Mouse (Mus musculus): ENCODE data around the gene BC051142. TPM values are rescaled to one million over a fixed set of nuclear protein-coding genes. Genes with fewer than 3 reads are reported as not detected.

Gene BC051142
- polyA plus RNA-seq, 1 experiment from 2014 or later = 4.1 TPM

DNA sequence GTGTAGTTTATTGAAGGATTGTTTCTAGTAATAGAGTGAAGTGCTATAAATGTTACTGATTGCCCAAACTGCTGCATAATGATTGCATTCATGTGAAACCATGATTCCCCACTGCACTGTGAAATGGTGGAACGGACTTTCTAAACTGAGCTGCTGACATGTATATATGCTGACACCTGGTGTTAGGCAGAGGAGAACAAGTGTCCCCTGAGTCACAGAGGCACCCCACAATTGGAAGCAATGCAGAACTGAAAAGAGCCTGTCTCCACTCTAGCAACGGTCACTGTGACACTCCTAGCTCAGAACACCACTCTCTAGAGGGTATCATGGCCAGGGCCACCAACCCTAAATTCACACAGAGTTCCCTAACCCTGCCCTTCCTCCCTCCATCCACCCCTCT lies 19.9 kb upstream of the BC051142 start:
- Histone ChIP-seq H3K4me3 (no peak overlapping the region), H3K4me2 (no peak overlapping the region), H3K27me3 (no peaks in the 10 kb centered on the region), H3K9me3 (no peaks in the 10 kb centered on the region), H3K36me3 (no peaks in the 10 kb centered on the region), H3K27ac (no peak overlapping the region), H3K9ac (no peak overlapping the region), H3K4me1 (replicated peaks) (no peaks in the 10 kb centered on the region)
- 81% methylated on average over 2 of the region's 2 CpGs for WGBS
- ATAC-seq (ENCODE audit: low FRiP score) = no peak

DNA sequence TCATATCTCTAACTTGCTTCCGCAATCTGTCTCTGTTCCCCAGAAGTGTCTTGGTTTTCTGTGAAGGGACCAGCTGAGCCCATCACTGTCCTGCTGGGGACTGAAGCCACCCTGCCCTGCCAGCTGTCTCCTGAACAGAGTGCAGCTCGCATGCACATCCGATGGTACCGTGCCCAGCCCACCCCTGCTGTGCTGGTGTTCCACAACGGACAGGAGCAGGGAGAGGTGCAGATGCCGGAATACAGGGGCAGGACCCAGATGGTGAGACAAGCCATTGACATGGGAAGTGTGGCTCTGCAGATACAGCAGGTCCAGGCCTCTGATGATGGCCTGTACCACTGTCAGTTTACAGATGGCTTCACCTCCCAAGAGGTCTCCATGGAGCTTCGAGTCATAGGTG lies 19.2 kb upstream of the BC051142 start:
- WGBS = 70% methylated on average over 7 of the region's 7 CpGs
- no peaks in the 10 kb centered on the region for H3K27me3 ChIP-seq
- H3K4me1 ChIP-seq (replicated peaks) = no peaks in the 10 kb centered on the region
- no peak overlapping the region for H3K27ac ChIP-seq
- no peak for ATAC-seq (ENCODE audit: low FRiP score)
- no peaks in the 10 kb centered on the region for H3K36me3 ChIP-seq
- no peak overlapping the region for H3K4me3 ChIP-seq
- no peaks in the 10 kb centered on the region for H3K9me3 ChIP-seq
- H3K9ac ChIP-seq = no peak overlapping the region
- no peak overlapping the region for H3K4me2 ChIP-seq

DNA sequence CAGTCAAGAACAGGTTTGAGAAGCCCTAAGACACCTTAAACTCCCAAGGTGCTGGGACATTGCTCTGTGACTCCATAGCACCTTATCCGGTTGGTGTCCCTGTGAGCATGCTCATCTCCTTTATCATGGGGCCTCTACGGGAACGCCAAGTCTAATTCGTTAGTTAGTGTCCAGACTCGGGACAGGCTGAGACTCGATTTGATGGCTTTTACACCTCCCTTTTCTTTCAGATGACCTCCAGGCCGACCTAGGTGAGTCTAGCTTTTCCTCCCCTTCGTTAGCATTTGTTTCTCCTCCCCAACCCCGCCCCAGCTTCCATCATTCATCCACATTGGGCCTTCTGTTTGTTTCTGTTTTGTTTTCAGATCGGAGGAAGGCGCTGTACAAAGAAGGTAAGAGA lies 16.7 kb upstream of the BC051142 start:
- no peaks in the 10 kb centered on the region for H3K27me3 ChIP-seq
- no peak overlapping the region for H3K27ac ChIP-seq
- no peaks in the 10 kb centered on the region for H3K9me3 ChIP-seq
- no peak overlapping the region for H3K4me2 ChIP-seq
- no peak overlapping the region for H3K4me3 ChIP-seq
- 78% methylated on average over 11 of the region's 11 CpGs for WGBS
- no peaks in the 10 kb centered on the region for H3K36me3 ChIP-seq
- no peaks in the 10 kb centered on the region for H3K4me1 ChIP-seq (replicated peaks)
- no peak overlapping the region for H3K9ac ChIP-seq
- no peak for ATAC-seq (ENCODE audit: low FRiP score)

DNA sequence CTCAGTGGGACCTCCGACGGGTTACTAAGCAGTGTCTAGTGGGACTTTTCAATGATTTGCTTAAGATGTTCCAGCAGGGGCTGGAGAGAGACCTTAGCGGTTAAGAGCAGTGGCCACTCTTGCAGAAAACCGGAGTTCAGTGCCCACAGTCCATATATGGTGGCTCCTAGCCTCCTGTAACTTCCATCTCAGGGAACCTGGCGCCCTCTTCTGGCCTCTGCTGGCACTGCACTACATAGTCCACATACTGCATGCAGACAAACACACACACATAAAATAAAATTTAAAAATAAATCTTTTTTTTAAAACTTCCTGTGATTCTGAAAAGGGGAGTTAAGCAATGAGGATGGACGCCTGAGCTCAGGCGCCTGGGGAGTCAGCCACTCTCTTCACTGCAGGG lies 15.4 kb upstream of the BC051142 start:
- Histone ChIP-seq H3K4me2 (no peak overlapping the region), H3K4me3 (no peak overlapping the region), H3K36me3 (no peaks in the 10 kb centered on the region), H3K9ac (no peak overlapping the region), H3K27me3 (no peaks in the 10 kb centered on the region), H3K9me3 (no peaks in the 10 kb centered on the region), H3K4me1 (replicated peaks) (no peaks in the 10 kb centered on the region), H3K27ac (no peak overlapping the region)
- no peak for ATAC-seq (ENCODE audit: low FRiP score)
- 79% methylated on average over 7 of the region's 7 CpGs for WGBS

DNA sequence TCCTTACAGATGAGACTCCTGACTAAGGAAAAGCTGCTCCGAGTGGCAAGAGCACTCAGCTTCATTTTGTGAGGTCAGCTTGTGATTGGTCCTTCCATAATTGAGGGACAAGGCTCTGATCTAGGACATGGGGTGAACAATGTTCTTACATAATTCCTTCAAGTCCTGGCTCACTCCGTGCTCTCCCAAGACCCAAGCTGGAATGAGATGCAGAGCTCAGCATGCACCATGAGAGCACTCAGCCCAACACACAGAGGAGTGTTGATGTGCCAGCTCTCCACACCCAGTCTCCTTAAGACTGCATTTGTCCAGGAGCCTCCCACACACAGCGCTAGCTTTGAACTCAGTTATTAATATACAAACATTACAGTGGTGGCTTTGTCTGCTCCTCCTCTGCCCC lies 13.9 kb upstream of the BC051142 start:
- 74% methylated on average over 3 of the region's 3 CpGs for WGBS
- no peaks in the 10 kb centered on the region for H3K9me3 ChIP-seq
- no peaks in the 10 kb centered on the region for H3K36me3 ChIP-seq
- H3K9ac ChIP-seq = no peak overlapping the region
- H3K4me2 ChIP-seq = no peak overlapping the region
- H3K27ac ChIP-seq = no peak overlapping the region
- H3K4me3 ChIP-seq = no peak overlapping the region
- no peaks in the 10 kb centered on the region for H3K4me1 ChIP-seq (replicated peaks)
- H3K27me3 ChIP-seq = 0 out of 2 replicates have a peak, but pooled peaks cover 3% of the 10 kb centered on the region
- ATAC-seq (ENCODE audit: low FRiP score) = no peak

DNA sequence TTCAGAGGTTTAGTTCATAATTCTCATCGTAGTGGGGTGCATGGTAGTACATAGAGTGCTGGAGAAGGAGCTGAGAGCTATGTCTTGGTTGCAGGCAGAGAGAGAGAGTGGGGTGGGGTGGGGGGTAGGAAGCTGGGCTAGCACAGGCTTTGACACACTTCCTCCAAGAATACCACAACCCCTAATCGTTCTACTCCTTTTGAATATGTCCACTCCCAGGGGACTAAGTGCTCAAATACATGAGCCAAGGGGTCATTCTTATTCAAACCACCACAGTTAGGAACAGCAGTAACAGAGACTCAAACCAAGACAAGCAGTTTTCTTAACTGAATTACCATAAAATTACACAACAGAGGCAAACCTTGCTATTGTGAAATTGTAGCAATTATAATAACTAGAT lies 12.0 kb upstream of the BC051142 start:
- peaks cover 18% of the 10 kb centered on the region for H3K27me3 ChIP-seq
- 85% methylated on average over 2 of the region's 2 CpGs for WGBS
- H3K27ac ChIP-seq = no peak overlapping the region
- H3K4me2 ChIP-seq = no peak overlapping the region
- no peak for ATAC-seq (ENCODE audit: low FRiP score)
- H3K9me3 ChIP-seq = no peaks in the 10 kb centered on the region
- no peaks in the 10 kb centered on the region for H3K4me1 ChIP-seq (replicated peaks)
- H3K36me3 ChIP-seq = no peaks in the 10 kb centered on the region
- no peak overlapping the region for H3K9ac ChIP-seq
- H3K4me3 ChIP-seq = no peak overlapping the region

DNA sequence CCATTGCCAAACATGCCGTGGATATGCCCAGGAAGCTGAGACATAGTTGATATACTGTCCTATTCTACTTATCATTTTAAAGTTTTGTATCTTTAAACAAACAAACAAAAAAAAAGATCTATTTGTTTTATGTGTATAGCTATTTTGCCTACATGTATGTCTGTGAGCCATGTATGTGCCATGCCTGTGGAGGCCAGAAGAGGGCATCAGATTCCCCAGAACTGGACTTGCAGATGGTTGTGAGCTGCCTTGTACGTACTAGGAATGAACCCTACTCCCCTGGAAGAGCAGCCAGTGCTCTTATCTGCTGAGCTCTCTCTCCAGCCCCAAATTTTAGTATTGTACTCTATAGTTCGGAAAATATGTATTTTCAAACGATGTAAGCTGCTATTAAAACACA lies 10.1 kb upstream of the BC051142 start:
- no peaks in the 10 kb centered on the region for H3K36me3 ChIP-seq
- H3K27me3 ChIP-seq = peaks cover 23% of the 10 kb centered on the region
- no peaks in the 10 kb centered on the region for H3K9me3 ChIP-seq
- H3K27ac ChIP-seq = no peak overlapping the region
- H3K9ac ChIP-seq = no peak overlapping the region
- H3K4me2 ChIP-seq = no peak overlapping the region
- peaks cover 5% of the 10 kb centered on the region; the same call in 1 of the 2 replicates for H3K4me1 ChIP-seq (replicated peaks)
- WGBS = 35% methylated on average over 4 of the region's 4 CpGs
- no peak for ATAC-seq (ENCODE audit: low FRiP score)
- H3K4me3 ChIP-seq = no peak overlapping the region

DNA sequence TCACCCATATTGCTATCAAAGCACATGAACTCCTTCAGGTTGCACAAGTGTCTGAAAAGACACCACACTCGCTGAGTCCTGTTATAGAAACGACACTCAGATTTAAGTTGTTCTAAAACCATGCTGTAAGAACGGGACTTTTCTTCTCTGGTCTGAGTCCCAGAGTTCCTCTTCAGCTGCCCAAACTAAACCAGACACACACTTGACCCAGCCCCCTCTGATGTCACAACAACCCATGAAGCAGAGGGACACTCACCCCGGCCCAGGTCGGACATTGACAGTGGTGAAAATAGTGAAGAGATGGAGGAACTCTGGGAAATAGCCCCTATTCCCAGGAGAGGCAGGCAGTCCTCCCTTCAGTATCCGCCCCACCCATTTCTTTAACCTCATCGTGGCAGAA lies 7.1 kb upstream of the BC051142 start:
- Histone ChIP-seq H3K27ac (no peak overlapping the region), H3K36me3 (no peaks in the 10 kb centered on the region), H3K27me3 (peaks cover 23% of the 10 kb centered on the region), H3K9ac (no peak overlapping the region), H3K4me3 (no peak overlapping the region), H3K4me1 (replicated peaks) (peaks cover 5% of the 10 kb centered on the region; the same call in 1 of the 2 replicates), H3K4me2 (peak overlapping the region; percentile 72), H3K9me3 (no peaks in the 10 kb centered on the region)
- ATAC-seq (ENCODE audit: low FRiP score) = no peak
- WGBS = 77% methylated on average over 7 of the region's 7 CpGs

DNA sequence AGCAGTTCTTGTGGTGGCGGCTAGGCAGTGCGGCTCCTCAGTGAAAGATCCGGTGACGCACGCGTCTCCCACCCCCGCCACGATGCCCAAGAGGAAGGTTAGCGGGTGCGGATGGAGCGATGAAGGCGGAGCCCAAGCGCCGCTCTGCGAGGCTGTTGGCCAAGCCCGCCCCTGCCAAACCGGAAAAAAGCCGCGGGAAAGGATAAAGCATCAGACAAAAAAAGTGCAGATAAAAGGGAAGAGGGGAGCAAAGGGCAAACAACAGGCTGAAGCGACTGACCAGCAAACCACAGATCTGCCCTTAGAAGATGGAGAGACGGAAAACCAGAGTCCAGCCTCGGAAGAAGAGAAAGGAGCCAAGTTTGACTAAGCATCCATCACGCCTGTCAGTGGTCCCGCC lies 6.3 kb upstream of the BC051142 start:
- no peaks in the 10 kb centered on the region for H3K9me3 ChIP-seq
- H3K4me3 ChIP-seq = peak overlapping the region; percentile 43
- H3K27ac ChIP-seq = no peak overlapping the region
- no peak for ATAC-seq (ENCODE audit: low FRiP score)
- peak overlapping the region; percentile 66 for H3K9ac ChIP-seq
- peak overlapping the region; percentile 72 for H3K4me2 ChIP-seq
- WGBS = 2% methylated on average over 24 of the region's 24 CpGs
- peaks cover 5% of the 10 kb centered on the region; the same call in 1 of the 2 replicates for H3K4me1 ChIP-seq (replicated peaks)
- no peaks in the 10 kb centered on the region for H3K36me3 ChIP-seq
- H3K27me3 ChIP-seq = peaks cover 23% of the 10 kb centered on the region

DNA sequence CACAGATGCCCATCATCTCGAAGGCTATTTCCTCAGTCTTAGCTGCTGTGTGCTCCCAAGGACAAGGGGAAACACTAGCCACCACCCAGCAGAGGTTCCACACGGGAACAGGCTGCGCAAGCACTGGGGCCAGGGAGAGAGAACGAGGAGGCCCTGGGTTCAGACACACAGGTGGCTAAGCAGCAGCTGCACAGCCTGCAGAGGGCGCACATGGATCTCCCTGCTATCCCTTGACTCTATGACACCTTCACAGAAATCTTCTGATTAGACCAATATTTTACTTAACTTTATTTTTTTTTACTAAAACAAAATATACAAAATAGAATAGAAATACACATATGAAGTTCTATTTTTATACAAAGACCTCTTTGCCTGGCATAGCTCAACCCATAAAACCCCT lies 1.3 kb upstream of the BC051142 start:
- Histone ChIP-seq H3K27ac (no peak overlapping the region), H3K36me3 (no peaks in the 10 kb centered on the region), H3K27me3 (no peaks in the 10 kb centered on the region), H3K9me3 (no peaks in the 10 kb centered on the region), H3K4me2 (no peak overlapping the region), H3K4me1 (replicated peaks) (peaks cover 8% of the 10 kb centered on the region), H3K4me3 (no peak overlapping the region), H3K9ac (no peak overlapping the region)
- no peak for ATAC-seq (ENCODE audit: low FRiP score)
- 72% methylated on average over 5 of the region's 5 CpGs for WGBS

DNA sequence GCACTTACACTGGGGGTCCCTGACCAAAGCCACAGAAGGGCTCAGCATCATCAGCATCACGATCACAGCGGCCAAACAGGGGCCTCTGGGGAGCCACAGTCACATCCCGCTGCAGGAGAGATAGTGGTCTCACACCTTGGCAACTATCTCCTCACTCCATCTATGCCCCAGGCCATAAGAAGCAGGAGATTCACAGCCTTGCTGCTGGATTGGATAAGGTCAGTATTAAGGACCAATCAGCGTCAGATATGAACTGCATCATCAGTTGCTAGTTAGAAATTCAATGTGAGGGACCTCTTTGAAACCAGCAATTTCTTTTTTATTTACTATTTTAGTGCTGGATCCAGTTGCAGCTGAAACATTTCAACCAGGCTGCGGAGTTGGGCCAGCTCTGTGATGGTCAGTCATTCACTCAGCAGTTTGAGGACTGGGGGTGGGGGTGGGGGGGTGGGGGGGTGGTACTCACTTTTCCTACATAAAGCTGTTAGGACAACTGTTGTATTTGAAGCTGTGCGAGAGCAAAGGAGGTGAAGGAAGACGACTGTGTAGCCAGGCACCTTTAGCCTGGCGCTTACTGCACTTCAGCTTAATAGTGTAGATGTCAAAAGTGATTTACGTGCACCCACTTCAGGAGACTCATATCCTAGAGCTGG lies 436 bp upstream of the BC051142 start:
- Histone ChIP-seq H3K27me3 (no peaks in the 10 kb centered on the region), H3K4me3 (peak overlapping the region; percentile 58), H3K9me3 (no peaks in the 10 kb centered on the region), H3K36me3 (no peaks in the 10 kb centered on the region), H3K27ac (peak overlapping the region; percentile 98), H3K4me1 (replicated peaks) (peaks cover 8% of the 10 kb centered on the region), H3K4me2 (peak overlapping the region; percentile 62), H3K9ac (peak overlapping the region; percentile 86; the same call in 1 of the 2 replicates)
- ATAC-seq (ENCODE audit: low FRiP score) = peak; percentile 88
- WGBS = 13% methylated on average over 9 of the region's 9 CpGs

DNA sequence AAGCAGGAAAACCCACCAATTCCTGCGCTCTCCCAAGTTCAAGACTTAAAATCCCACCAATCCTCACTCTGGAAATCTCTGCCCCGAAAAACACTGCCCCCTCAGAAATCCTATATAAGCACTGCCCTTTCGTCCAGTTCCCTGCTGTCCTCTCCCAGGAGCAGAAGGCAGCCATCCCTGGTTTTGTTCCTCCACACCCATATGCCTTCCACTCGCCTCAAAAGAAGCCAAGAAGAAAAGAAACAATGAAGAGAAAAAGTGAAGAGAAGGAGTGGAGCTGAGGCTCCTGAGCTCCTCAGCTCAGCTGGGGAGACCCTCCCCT lies 735 bp downstream of the BC051142 start:
- Histone ChIP-seq H3K9ac (peak overlapping the region; percentile 86), H3K4me2 (peak overlapping the region; percentile 62), H3K27ac (peak overlapping the region; percentile 98), H3K9me3 (no peaks in the 10 kb centered on the region), H3K4me1 (replicated peaks) (peaks cover 8% of the 10 kb centered on the region), H3K36me3 (no peaks in the 10 kb centered on the region), H3K4me3 (peak overlapping the region; percentile 58), H3K27me3 (no peaks in the 10 kb centered on the region)
- 45% methylated on average over 4 of the region's 4 CpGs for WGBS
- no peak for ATAC-seq (ENCODE audit: low FRiP score)

DNA sequence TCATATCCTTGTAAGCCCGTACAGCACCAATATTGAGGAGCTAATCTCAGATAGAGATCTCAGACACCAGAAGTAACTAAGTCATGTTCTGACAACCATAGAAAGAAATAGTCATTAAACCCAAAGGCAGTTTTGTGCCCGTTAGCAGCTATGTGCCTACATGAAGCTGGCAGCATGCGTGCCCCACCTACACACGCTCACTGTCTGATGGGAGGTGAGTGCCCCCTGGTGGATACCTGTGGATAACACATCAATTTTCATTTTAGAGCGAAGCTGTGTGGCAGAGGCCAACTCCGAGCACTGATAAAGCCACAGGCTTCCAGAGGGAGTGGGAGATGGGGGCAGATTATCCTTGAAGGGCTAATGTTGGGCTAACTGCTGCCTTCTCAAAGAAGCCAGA lies 12.5 kb downstream of the BC051142 start:
- Histone ChIP-seq H3K27ac (no peak overlapping the region), H3K9ac (no peak overlapping the region), H3K27me3 (peaks cover 12% of the 10 kb centered on the region; the same call in 1 of the 2 replicates), H3K4me2 (no peak overlapping the region), H3K4me1 (replicated peaks) (no peaks in the 10 kb centered on the region), H3K36me3 (no peaks in the 10 kb centered on the region), H3K9me3 (no peaks in the 10 kb centered on the region), H3K4me3 (no peak overlapping the region)
- ATAC-seq (ENCODE audit: low FRiP score) = peak; percentile 49; the same call in 1 of the 2 replicates
- 21% methylated on average over 6 of the region's 6 CpGs for whole genome bisulfite sequencing
